Mouse (Mus musculus): ENCODE results near the gene Cd34. TPM values are rescaled to one million over a fixed set of nuclear protein-coding genes. Genes with fewer than 3 reads are reported as not detected.

Gene Cd34
- polyA plus RNA-seq, 1 experiment from 2014 or later, result 70.6 TPM

DNA sequence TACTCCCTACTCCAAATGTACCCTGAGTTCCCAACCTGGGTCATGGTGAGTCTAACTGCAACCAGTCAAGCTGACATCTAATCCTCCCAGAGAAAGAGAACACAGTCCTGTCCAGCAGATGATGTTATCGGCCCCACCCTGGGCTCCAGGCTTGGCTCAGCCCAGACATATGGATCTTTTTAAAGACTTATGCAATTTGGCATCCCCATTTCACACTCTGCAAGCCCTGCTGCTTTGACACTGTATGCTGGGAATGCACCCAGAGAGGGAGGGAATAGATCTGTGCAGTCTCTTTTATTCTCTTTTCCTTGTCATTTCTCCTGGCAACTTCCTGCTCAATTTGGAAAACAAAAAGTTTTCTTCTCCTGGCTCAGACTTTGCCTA lies 8.7 kb upstream of the Cd34 start:
- Histone ChIP-seq H3K4me2 (replicated peaks; ENCODE audit: low read depth, low read length) (no peak overlapping the region), H3K27ac (ENCODE audit: low read length) (no peak overlapping the region; the same call in 1 of the 2 replicates), H3K9me3 (ENCODE audit: control insufficient read depth, low read depth, low read length) (no peaks in the 10 kb centered on the region), H3K4me3 (ENCODE audit: low read depth, low read length) (no peak overlapping the region), H3K9ac (replicated peaks; ENCODE audit: low read depth, low read length) (no peak overlapping the region), H3K4me1 (ENCODE audit: control insufficient read depth, insufficient read depth, low read length) (0 out of 2 replicates have a peak, but pooled peaks cover 5% of the 10 kb centered on the region), H3K36me3 (ENCODE audit: control insufficient read depth, insufficient read depth, low read length) (no peaks in the 10 kb centered on the region), H3K27me3 (ENCODE audit: control insufficient read depth, insufficient read depth, low read length) (no peaks in the 10 kb centered on the region)
- peak; percentile 46; the same call in 1 of the 2 replicates for ATAC-seq (ENCODE audit: insufficient number of reproducible peaks, insufficient read depth, low FRiP score, low read depth)
- WGBS, result 47% methylated on average over 1 of the region's 1 CpGs

- Histone ChIP-seq H3K27ac (ENCODE audit: low read length) (peak overlapping the region; percentile 56; the same call in 1 of the 2 replicates), H3K4me1 (ENCODE audit: control insufficient read depth, insufficient read depth, low read length) (0 out of 2 replicates have a peak, but pooled peaks cover 5% of the 10 kb centered on the region), H3K9ac (replicated peaks; ENCODE audit: low read depth, low read length) (no peak overlapping the region), H3K36me3 (ENCODE audit: control insufficient read depth, insufficient read depth, low read length) (no peaks in the 10 kb centered on the region), H3K4me2 (replicated peaks; ENCODE audit: low read depth, low read length) (no peak overlapping the region), H3K4me3 (ENCODE audit: low read depth, low read length) (no peak overlapping the region), H3K9me3 (ENCODE audit: control insufficient read depth, low read depth, low read length) (no peaks in the 10 kb centered on the region), H3K27me3 (ENCODE audit: control insufficient read depth, insufficient read depth, low read length) (no peaks in the 10 kb centered on the region)
- no peak for ATAC-seq (ENCODE audit: insufficient number of reproducible peaks, insufficient read depth, low FRiP score, low read depth)
Measured at GRCm38 (mm10) chr1:194930706-194931105, 7.9 kb upstream of the Cd34 start.

- H3K4me1 ChIP-seq (ENCODE audit: control insufficient read depth, insufficient read depth, low read length), result 0 out of 2 replicates have a peak, but pooled peaks cover 5% of the 10 kb centered on the region
- H3K36me3 ChIP-seq (ENCODE audit: control insufficient read depth, insufficient read depth, low read length), result no peaks in the 10 kb centered on the region
- no peak overlapping the region for H3K27ac ChIP-seq (ENCODE audit: low read length)
- ATAC-seq (ENCODE audit: insufficient number of reproducible peaks, insufficient read depth, low FRiP score, low read depth), result no peak
- no peaks in the 10 kb centered on the region for H3K9me3 ChIP-seq (ENCODE audit: control insufficient read depth, low read depth, low read length)
- H3K27me3 ChIP-seq (ENCODE audit: control insufficient read depth, insufficient read depth, low read length), result no peaks in the 10 kb centered on the region
- 38% methylated on average over 1 of the region's 1 CpGs for WGBS
- H3K9ac ChIP-seq (replicated peaks; ENCODE audit: low read depth, low read length), result no peak overlapping the region
- no peak overlapping the region for H3K4me2 ChIP-seq (replicated peaks; ENCODE audit: low read depth, low read length)
- no peak overlapping the region for H3K4me3 ChIP-seq (ENCODE audit: low read depth, low read length)
Measured at GRCm38 (mm10) chr1:194935351-194935750, 3.3 kb upstream of the Cd34 start.

- Histone ChIP-seq H3K27ac (ENCODE audit: low read length) (no peak overlapping the region), H3K4me2 (replicated peaks; ENCODE audit: low read depth, low read length) (no peak overlapping the region), H3K9me3 (ENCODE audit: control insufficient read depth, low read depth, low read length) (no peaks in the 10 kb centered on the region), H3K4me3 (ENCODE audit: low read depth, low read length) (no peak overlapping the region), H3K4me1 (ENCODE audit: control insufficient read depth, insufficient read depth, low read length) (no peaks in the 10 kb centered on the region), H3K36me3 (ENCODE audit: control insufficient read depth, insufficient read depth, low read length) (no peaks in the 10 kb centered on the region), H3K27me3 (ENCODE audit: control insufficient read depth, insufficient read depth, low read length) (no peaks in the 10 kb centered on the region), H3K9ac (replicated peaks; ENCODE audit: low read depth, low read length) (no peak overlapping the region)
- no peak for ATAC-seq (ENCODE audit: insufficient number of reproducible peaks, insufficient read depth, low FRiP score, low read depth)
Measured at GRCm38 (mm10) chr1:194941528-194941927, 2.9 kb downstream of the Cd34 start.

GRCm38 (mm10) chr1:194942912-194943311 lies 4.3 kb downstream of the Cd34 start:
- Histone ChIP-seq H3K4me2 (replicated peaks; ENCODE audit: low read depth, low read length) (no peak overlapping the region), H3K4me1 (ENCODE audit: control insufficient read depth, insufficient read depth, low read length) (no peaks in the 10 kb centered on the region), H3K4me3 (ENCODE audit: low read depth, low read length) (no peak overlapping the region), H3K36me3 (ENCODE audit: control insufficient read depth, insufficient read depth, low read length) (no peaks in the 10 kb centered on the region), H3K27me3 (ENCODE audit: control insufficient read depth, insufficient read depth, low read length) (no peaks in the 10 kb centered on the region), H3K27ac (ENCODE audit: low read length) (no peak overlapping the region), H3K9ac (replicated peaks; ENCODE audit: low read depth, low read length) (no peak overlapping the region), H3K9me3 (ENCODE audit: control insufficient read depth, low read depth, low read length) (no peaks in the 10 kb centered on the region)
- ATAC-seq (ENCODE audit: insufficient number of reproducible peaks, insufficient read depth, low FRiP score, low read depth), result no peak

DNA sequence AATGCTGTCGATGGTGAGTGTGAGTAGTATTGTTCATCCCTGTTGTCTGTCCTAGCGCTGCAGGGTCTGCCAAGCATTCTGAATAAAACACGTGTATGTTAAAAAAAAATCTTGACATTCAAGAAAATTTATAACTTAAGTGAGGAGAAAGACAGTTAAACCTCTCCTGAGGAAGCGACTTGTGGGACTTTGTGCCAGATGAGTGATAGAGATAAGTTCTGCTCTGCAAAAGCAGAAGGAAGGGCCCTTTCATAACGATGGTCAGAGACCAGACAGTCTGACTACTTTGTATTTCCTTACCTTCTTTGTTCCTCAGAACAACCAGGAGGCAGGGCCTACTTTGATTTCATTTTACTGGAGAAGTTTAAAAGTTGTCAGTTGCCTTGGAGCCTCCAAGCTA lies 4.9 kb downstream of the Cd34 start:
- no peak overlapping the region for H3K4me2 ChIP-seq (replicated peaks; ENCODE audit: low read depth, low read length)
- 70% methylated on average over 5 of the region's 5 CpGs for WGBS
- no peaks in the 10 kb centered on the region for H3K36me3 ChIP-seq (ENCODE audit: control insufficient read depth, insufficient read depth, low read length)
- no peak for ATAC-seq (ENCODE audit: insufficient number of reproducible peaks, insufficient read depth, low FRiP score, low read depth)
- H3K27ac ChIP-seq (ENCODE audit: low read length), result no peak overlapping the region
- H3K4me1 ChIP-seq (ENCODE audit: control insufficient read depth, insufficient read depth, low read length), result no peaks in the 10 kb centered on the region
- no peaks in the 10 kb centered on the region for H3K9me3 ChIP-seq (ENCODE audit: control insufficient read depth, low read depth, low read length)
- H3K9ac ChIP-seq (replicated peaks; ENCODE audit: low read depth, low read length), result no peak overlapping the region
- no peaks in the 10 kb centered on the region for H3K27me3 ChIP-seq (ENCODE audit: control insufficient read depth, insufficient read depth, low read length)
- no peak overlapping the region for H3K4me3 ChIP-seq (ENCODE audit: low read depth, low read length)

DNA sequence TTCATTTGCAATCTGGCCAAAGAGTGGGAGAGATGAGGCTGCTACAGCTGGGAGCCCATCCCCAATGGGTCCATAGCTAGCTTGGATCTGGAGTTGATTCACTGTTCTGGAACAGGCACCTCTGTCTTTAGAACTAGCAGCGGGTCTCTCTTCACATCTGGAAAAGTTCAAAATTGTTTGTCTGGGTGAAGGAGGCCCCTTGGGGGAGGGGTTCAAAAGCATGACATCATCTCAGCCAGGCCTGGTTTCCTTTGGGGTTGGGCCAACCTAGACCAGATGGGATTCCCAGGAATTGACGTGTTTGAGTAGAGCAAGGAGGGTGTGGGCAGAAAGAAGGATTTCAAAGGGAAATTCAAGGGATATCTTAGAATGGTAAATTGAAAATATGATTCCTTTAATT lies 6.8 kb downstream of the Cd34 start:
- H3K27ac ChIP-seq (ENCODE audit: low read length), result no peak overlapping the region
- H3K9ac ChIP-seq (replicated peaks; ENCODE audit: low read depth, low read length), result no peak overlapping the region
- ATAC-seq (ENCODE audit: insufficient number of reproducible peaks, insufficient read depth, low FRiP score, low read depth), result peak; percentile 46; the same call in 1 of the 2 replicates
- no peaks in the 10 kb centered on the region for H3K9me3 ChIP-seq (ENCODE audit: control insufficient read depth, low read depth, low read length)
- no peak overlapping the region for H3K4me2 ChIP-seq (replicated peaks; ENCODE audit: low read depth, low read length)
- no peaks in the 10 kb centered on the region for H3K36me3 ChIP-seq (ENCODE audit: control insufficient read depth, insufficient read depth, low read length)
- no peaks in the 10 kb centered on the region for H3K27me3 ChIP-seq (ENCODE audit: control insufficient read depth, insufficient read depth, low read length)
- no peak overlapping the region for H3K4me3 ChIP-seq (ENCODE audit: low read depth, low read length)
- 31% methylated on average over 2 of the region's 2 CpGs for whole genome bisulfite sequencing
- no peaks in the 10 kb centered on the region for H3K4me1 ChIP-seq (ENCODE audit: control insufficient read depth, insufficient read depth, low read length)

- no peak overlapping the region for H3K27ac ChIP-seq (ENCODE audit: low read length)
- no peak overlapping the region for H3K4me3 ChIP-seq (ENCODE audit: low read depth, low read length)
- H3K36me3 ChIP-seq (ENCODE audit: control insufficient read depth, insufficient read depth, low read length), result no peaks in the 10 kb centered on the region
- ATAC-seq (ENCODE audit: insufficient number of reproducible peaks, insufficient read depth, low FRiP score, low read depth), result no peak
- H3K4me2 ChIP-seq (replicated peaks; ENCODE audit: low read depth, low read length), result no peak overlapping the region
- H3K9ac ChIP-seq (replicated peaks; ENCODE audit: low read depth, low read length), result no peak overlapping the region
- WGBS, result 93% methylated on average over 1 of the region's 1 CpGs
- H3K27me3 ChIP-seq (ENCODE audit: control insufficient read depth, insufficient read depth, low read length), result no peaks in the 10 kb centered on the region
- H3K9me3 ChIP-seq (ENCODE audit: control insufficient read depth, low read depth, low read length), result no peaks in the 10 kb centered on the region
- H3K4me1 ChIP-seq (ENCODE audit: control insufficient read depth, insufficient read depth, low read length), result no peaks in the 10 kb centered on the region
Measured at GRCm38 (mm10) chr1:194946467-194946866, 7.8 kb downstream of the Cd34 start.

- no peaks in the 10 kb centered on the region for H3K4me1 ChIP-seq (ENCODE audit: control insufficient read depth, insufficient read depth, low read length)
- no peak overlapping the region for H3K9ac ChIP-seq (replicated peaks; ENCODE audit: low read depth, low read length)
- H3K4me2 ChIP-seq (replicated peaks; ENCODE audit: low read depth, low read length), result no peak overlapping the region
- H3K4me3 ChIP-seq (ENCODE audit: low read depth, low read length), result no peak overlapping the region
- H3K9me3 ChIP-seq (ENCODE audit: control insufficient read depth, low read depth, low read length), result no peaks in the 10 kb centered on the region
- H3K36me3 ChIP-seq (ENCODE audit: control insufficient read depth, insufficient read depth, low read length), result no peaks in the 10 kb centered on the region
- no peaks in the 10 kb centered on the region for H3K27me3 ChIP-seq (ENCODE audit: control insufficient read depth, insufficient read depth, low read length)
- no peak for ATAC-seq (ENCODE audit: insufficient number of reproducible peaks, insufficient read depth, low FRiP score, low read depth)
- 56% methylated on average over 2 of the region's 2 CpGs for WGBS
- H3K27ac ChIP-seq (ENCODE audit: low read length), result no peak overlapping the region
Measured at GRCm38 (mm10) chr1:194950913-194951312, 12.3 kb downstream of the Cd34 start.
